7 mouse cellular contexts compared by ENCODE assay signal in the genomic region with DNA sequence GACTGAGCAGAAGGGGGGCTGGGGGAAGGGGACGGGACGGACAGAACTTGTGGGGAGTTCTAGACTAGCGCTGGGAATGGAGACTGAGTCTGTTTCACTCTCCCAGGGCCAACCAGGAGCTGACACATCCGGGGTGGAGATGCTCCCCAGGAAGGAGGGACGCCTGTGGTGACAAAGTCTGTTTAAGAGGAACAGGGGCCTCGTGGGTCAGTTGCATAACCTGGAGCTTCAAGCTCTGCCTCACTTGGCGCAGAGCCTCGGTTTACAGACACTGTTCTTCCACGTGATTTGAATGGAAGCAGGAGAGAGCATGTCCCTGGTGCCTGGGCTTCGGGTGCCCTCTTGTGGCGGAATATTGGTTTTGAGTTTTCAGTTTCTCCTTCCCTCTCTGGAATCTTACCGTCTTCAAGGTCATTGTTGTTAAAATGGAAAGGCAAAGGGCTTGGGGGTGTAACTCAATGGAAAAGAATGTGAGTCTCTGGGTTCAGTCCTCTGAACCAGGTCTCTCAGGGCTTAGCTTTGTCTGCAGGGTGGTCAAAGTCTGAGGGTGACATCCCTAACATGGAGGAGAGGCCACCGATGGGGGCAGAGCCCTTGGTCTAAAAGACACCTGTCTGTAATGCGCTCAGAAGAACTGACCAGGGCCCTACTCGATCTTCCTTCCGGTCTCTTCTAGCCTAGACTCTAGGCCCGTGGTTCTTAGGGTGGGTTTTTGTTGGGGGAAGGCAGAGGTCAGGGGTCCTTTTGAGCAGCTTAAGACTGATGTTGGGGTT. TPM values are rescaled to one million over a fixed set of nuclear protein-coding genes. Genes with fewer than 3 reads are reported as not detected.
DNase-seq lines count a peak whose midpoint lies in the region; ATAC-seq lines count a peak whose summit lies in the region.

No protein-coding gene starts in this region.

- 18% methylated on average over 17 of the region's 17 CpGs for WGBS in intestine, embryonic 16.5 days
- 23% methylated on average over 17 of the region's 17 CpGs for WGBS in midbrain, embryonic 11.5 days

- no peaks in the 10 kb centered on the region for H3K27me3 ChIP-seq in intestine, embryonic 16.5 days (replicated peaks; ENCODE audit: control insufficient read depth, insufficient read depth, low read length)
- no peaks in the 10 kb centered on the region for H3K27me3 ChIP-seq in midbrain, embryonic 11.5 days (ENCODE audit: control insufficient read depth, insufficient read depth, low read length)

- H3K9me3 ChIP-seq in intestine, embryonic 16.5 days (ENCODE audit: control insufficient read depth, low read length) = no peaks in the 10 kb centered on the region
- H3K9me3 ChIP-seq in midbrain, embryonic 11.5 days (ENCODE audit: control insufficient read depth, low read length) = no peaks in the 10 kb centered on the region

- 0 out of 2 replicates have a peak, but pooled peaks cover 3% of the 10 kb centered on the region for H3K4me1 ChIP-seq in intestine, embryonic 16.5 days (ENCODE audit: control insufficient read depth, insufficient read depth, low read length)
- H3K4me1 ChIP-seq in midbrain, embryonic 11.5 days (ENCODE audit: control insufficient read depth, insufficient read depth, low read length) = no peaks in the 10 kb centered on the region

- peak overlapping the region; percentile 25; the same call in 1 of the 2 replicates for H3K9ac ChIP-seq in intestine, embryonic 16.5 days (ENCODE audit: low read depth, low read length)
- 0 out of 2 replicates have a peak overlapping the region, but pooled peaks have one; percentile 26 for H3K9ac ChIP-seq in midbrain, embryonic 11.5 days (ENCODE audit: low read length)

- H3K4me2 ChIP-seq in intestine, embryonic 16.5 days (ENCODE audit: low read depth, low read length) = peak overlapping the region; percentile 41; the same call in 1 of the 2 replicates
- H3K4me2 ChIP-seq in midbrain, embryonic 11.5 days = no peak overlapping the region

- peak; percentile 93 for DNase-seq in adrenal gland, adult 2 months
- peak; percentile 83 for DNase-seq in embryo, embryonic 11.5 days (ENCODE audit: low read depth, low spot score)
- peak; percentile 76 to 92 for DNase-seq in gastrocnemius, postnatal 4 days (ENCODE audit: low spot score in 2 of 2)
- DNase-seq in left cerebral cortex, postnatal 36 days (ENCODE audit: low spot score in 2 of 2) = peak; percentile 85 to 93
- peak; percentile 99 for DNase-seq in midbrain, embryonic 11.5 days (ENCODE audit: low spot score, missing footprints)
- DNase-seq in skeletal muscle tissue, adult 2 months (ENCODE audit: low read depth, low spot score) = peak; percentile 99

- ATAC-seq in intestine, embryonic 16.5 days = peak; percentile 92
- ATAC-seq in midbrain, embryonic 11.5 days (ENCODE audit: low FRiP score) = peak; percentile 88

- H3K4me3 ChIP-seq in intestine, embryonic 16.5 days (ENCODE audit: low read length) = 0 out of 2 replicates have a peak overlapping the region, but pooled peaks have one; percentile 10
- no peak overlapping the region for H3K4me3 ChIP-seq in midbrain, embryonic 11.5 days (ENCODE audit: low read depth, low read length)

- intact Hi-C loops in left cerebral cortex, postnatal 36 days (cut with DNase I) = loop anchor here (1.0 to 5.0 kb wide), 3 partner anchors 55 to 124 kb away; partner anchors contain the start of gene Iffo1

- peak overlapping the region; percentile 20 for H3K27ac ChIP-seq in intestine, embryonic 16.5 days (ENCODE audit: low read length)
- H3K27ac ChIP-seq in midbrain, embryonic 11.5 days (ENCODE audit: low read depth, low read length) = no peak overlapping the region

- no peaks in the 10 kb centered on the region for H3K36me3 ChIP-seq in intestine, embryonic 16.5 days (ENCODE audit: control insufficient read depth, insufficient read depth, low read length)
- H3K36me3 ChIP-seq in midbrain, embryonic 11.5 days (ENCODE audit: control insufficient read depth, insufficient read depth, low read length) = no peaks in the 10 kb centered on the region

RNA-seq across cellular contexts. Expression of gene Tuba3a, which starts 14.2 kb away (rescaled TPM):
- total RNA-seq in adrenal gland, adult 2 months (2021) = not detected
- polyA plus RNA-seq in adrenal gland, adult 2 months (2012; rRNA removed) = not detected in 2 replicates
- not detected for total RNA-seq in gastrocnemius, postnatal 4 days (2021)
- polyA plus RNA-seq in intestine, embryonic 16.5 days (2015; fragmentation: Nextera tagmentation; extraction: Ambion mirVana) = 0.09 and 0.17 TPM in 2 replicates
- not detected for total RNA-seq in left cerebral cortex, postnatal 36 days (2021)
- 0.08 TPM in 1 of 2 replicates, not detected in the other for polyA plus RNA-seq in midbrain, embryonic 11.5 days (2014; fragmentation: Nextera tagmentation; extraction: Ambion mirVana)

RNA-seq across cellular contexts. Expression of gene Cd27, which starts 34.8 kb away (rescaled TPM):
- under 1 TPM; 0.43 to 0.73 TPM for total RNA-seq in adrenal gland, adult 2 months (2021)
- polyA plus RNA-seq in adrenal gland, adult 2 months (2012; rRNA removed) = 0.74 and 0.88 TPM in 2 replicates
- total RNA-seq in gastrocnemius, postnatal 4 days (2021) = under 1 TPM; 0.44 to 0.71 TPM
- 2.0 and 2.3 TPM in 2 replicates for polyA plus RNA-seq in intestine, embryonic 16.5 days (2015; fragmentation: Nextera tagmentation; extraction: Ambion mirVana)
- not detected for total RNA-seq in left cerebral cortex, postnatal 36 days (2021)
- polyA plus RNA-seq in midbrain, embryonic 11.5 days (2014; fragmentation: Nextera tagmentation; extraction: Ambion mirVana) = 0.62 and 0.93 TPM in 2 replicates

RNA-seq across cellular contexts. Expression of gene Tapbpl, which starts 40.0 kb away (rescaled TPM):
- total RNA-seq in adrenal gland, adult 2 months (2021) = 10 to 100 TPM; 11.3 to 15.6 TPM
- polyA plus RNA-seq in adrenal gland, adult 2 months (2012; rRNA removed) = 12.0 and 12.1 TPM in 2 replicates
- 1 to 10 TPM; 2.4 to 3.4 TPM for total RNA-seq in gastrocnemius, postnatal 4 days (2021)
- polyA plus RNA-seq in intestine, embryonic 16.5 days (2015; fragmentation: Nextera tagmentation; extraction: Ambion mirVana) = 13.3 and 14.4 TPM in 2 replicates
- total RNA-seq in left cerebral cortex, postnatal 36 days (2021) = 1 to 10 TPM; 3.7 to 4.9 TPM
- polyA plus RNA-seq in midbrain, embryonic 11.5 days (2014; fragmentation: Nextera tagmentation; extraction: Ambion mirVana) = 1.2 and 1.6 TPM in 2 replicates

RNA-seq across cellular contexts. Expression of gene Ltbr, which starts 42.0 kb away (rescaled TPM):
- 10 to 100 TPM; 75.1 to 78.7 TPM for total RNA-seq in adrenal gland, adult 2 months (2021)
- polyA plus RNA-seq in adrenal gland, adult 2 months (2012; rRNA removed) = 179 and 206 TPM in 2 replicates
- total RNA-seq in gastrocnemius, postnatal 4 days (2021) = 10 to 100 TPM; 43.8 to 48.0 TPM
- polyA plus RNA-seq in intestine, embryonic 16.5 days (2015; fragmentation: Nextera tagmentation; extraction: Ambion mirVana) = 106 and 107 TPM in 2 replicates
- 1 to 10 TPM; 7.4 to 8.4 TPM for total RNA-seq in left cerebral cortex, postnatal 36 days (2021)
- 18.0 and 19.7 TPM in 2 replicates for polyA plus RNA-seq in midbrain, embryonic 11.5 days (2014; fragmentation: Nextera tagmentation; extraction: Ambion mirVana)

RNA-seq across cellular contexts. Expression of gene Scnn1a, which starts 48.8 kb away (rescaled TPM):
- total RNA-seq in adrenal gland, adult 2 months (2021) = 1 to 10 TPM; 1.2 to 1.7 TPM
- 1.9 and 2.5 TPM in 2 replicates for polyA plus RNA-seq in adrenal gland, adult 2 months (2012; rRNA removed)
- total RNA-seq in gastrocnemius, postnatal 4 days (2021) = under 1 TPM; 0.39 to 0.86 TPM
- 5.0 and 7.6 TPM in 2 replicates for polyA plus RNA-seq in intestine, embryonic 16.5 days (2015; fragmentation: Nextera tagmentation; extraction: Ambion mirVana)
- total RNA-seq in left cerebral cortex, postnatal 36 days (2021) = 1 to 10 TPM; 2.4 to 2.9 TPM
- 0.33 and 0.77 TPM in 2 replicates for polyA plus RNA-seq in midbrain, embryonic 11.5 days (2014; fragmentation: Nextera tagmentation; extraction: Ambion mirVana)
